In genomic region chr6:52173648-52174047, GRCm38 (mm10) we compare ENCODE assay signal across 13 mouse cellular contexts. TPM values are rescaled to one million over a fixed set of nuclear protein-coding genes. Genes with fewer than 3 reads are reported as not detected.
A peak's percentile ranks its signal among the peaks of the same experiment; 100 is the strongest.
DNase-seq lines count a peak whose midpoint lies in the region; ATAC-seq and TF ChIP-seq lines count a peak whose summit lies in the region.
"Had no signal": no experiment of that assay in that cellular context is flagged by ENCODE, and none has a peak within 500 bp of the region (broad histone marks: within the 10 kb centered on the region; RNA-seq: fewer than 3 reads in every experiment).

No protein-coding gene starts in this region.

- peak overlapping the region; percentile 85 for H3K27ac ChIP-seq in kidney, postnatal 0 days
- H3K27ac ChIP-seq in kidney, adult 2 months (ENCODE audit: insufficient read depth, low read depth, low read length), result no peak overlapping the region
- no peak overlapping the region for H3K27ac ChIP-seq in hindbrain, postnatal 0 days
- H3K27ac ChIP-seq in neural tube, embryonic 14.5 days (ENCODE audit: low read depth, low read length), result peak overlapping the region; percentile 93; the same call in 1 of the 2 replicates
- H3K27ac ChIP-seq in forebrain, embryonic 11.5 days (ENCODE audit: low read depth, low read length), result no peak overlapping the region
- H3K27ac ChIP-seq: forebrain, embryonic 12.5 days; midbrain, embryonic 13.5 days had no signal

- no peaks in the 10 kb centered on the region for H3K9me3 ChIP-seq in kidney, postnatal 0 days (replicated peaks; ENCODE audit: low read length)
- no peaks in the 10 kb centered on the region for H3K9me3 ChIP-seq in hindbrain, postnatal 0 days (ENCODE audit: low read length)
- no peaks in the 10 kb centered on the region for H3K9me3 ChIP-seq in neural tube, embryonic 14.5 days (ENCODE audit: control insufficient read depth, low read length)
- no peaks in the 10 kb centered on the region for H3K9me3 ChIP-seq in forebrain, embryonic 11.5 days (ENCODE audit: control insufficient read depth, low read length)
- H3K9me3 ChIP-seq: forebrain, embryonic 12.5 days; midbrain, embryonic 13.5 days had no signal

- no peak overlapping the region for H3K9ac ChIP-seq in kidney, postnatal 0 days (ENCODE audit: low read depth, low read length)
- H3K9ac ChIP-seq in hindbrain, postnatal 0 days (replicated peaks; ENCODE audit: low read length), result no peak overlapping the region
- H3K9ac ChIP-seq in neural tube, embryonic 14.5 days (replicated peaks; ENCODE audit: low read depth, low read length), result no peak overlapping the region
- H3K9ac ChIP-seq in forebrain, embryonic 11.5 days (ENCODE audit: low read length), result no peak overlapping the region
- H3K9ac ChIP-seq: forebrain, embryonic 12.5 days; midbrain, embryonic 13.5 days had no signal

- H3K4me2 ChIP-seq in kidney, postnatal 0 days (ENCODE audit: low read length), result peak overlapping the region; percentile 67; the same call in 1 of the 2 replicates
- H3K4me2 ChIP-seq in hindbrain, postnatal 0 days (ENCODE audit: low read depth, low read length), result peak overlapping the region; percentile 58
- H3K4me2 ChIP-seq in neural tube, embryonic 14.5 days (ENCODE audit: low read depth, low read length), result peak overlapping the region; percentile 25; the same call in 1 of the 2 replicates
- H3K4me2 ChIP-seq in forebrain, embryonic 11.5 days (ENCODE audit: low read depth, low read length, severe bottlenecking), result no peak overlapping the region
- H3K4me2 ChIP-seq: forebrain, embryonic 12.5 days; midbrain, embryonic 13.5 days had no signal

- H3K36me3 ChIP-seq in kidney, postnatal 0 days (ENCODE audit: insufficient read depth, low read length), result no peaks in the 10 kb centered on the region
- H3K36me3 ChIP-seq in kidney, adult 2 months (ENCODE audit: control insufficient read depth, insufficient read depth, low read length), result no peaks in the 10 kb centered on the region
- H3K36me3 ChIP-seq in hindbrain, postnatal 0 days (ENCODE audit: insufficient read depth, low read length), result no peaks in the 10 kb centered on the region
- peaks cover 4% of the 10 kb centered on the region; the same call in 1 of the 2 replicates for H3K36me3 ChIP-seq in neural tube, embryonic 14.5 days (ENCODE audit: control insufficient read depth, insufficient read depth, low read length)
- no peaks in the 10 kb centered on the region for H3K36me3 ChIP-seq in forebrain, embryonic 11.5 days (ENCODE audit: control insufficient read depth, insufficient read depth, low read length)
- H3K36me3 ChIP-seq: forebrain, embryonic 12.5 days; midbrain, embryonic 13.5 days had no signal

- no peak for TF ChIP-seq CTCF in kidney, postnatal 0 days (IDR thresholded peaks at IDR 0.05; ENCODE audit: low read depth)
- TF ChIP-seq CTCF in kidney, adult 2 months (conservative IDR thresholded peaks at IDR 0.05; ENCODE audit: insufficient read depth, insufficient read length, low read depth, low read length), result no peak
- TF ChIP-seq CTCF in hindbrain, postnatal 0 days (IDR thresholded peaks at IDR 0.05; ENCODE audit: low read depth), result no peak

- no peaks in the 10 kb centered on the region for H3K27me3 ChIP-seq in kidney, postnatal 0 days (ENCODE audit: insufficient read depth, low read length)
- no peaks in the 10 kb centered on the region for H3K27me3 ChIP-seq in kidney, adult 2 months (replicated peaks; ENCODE audit: control insufficient read depth, insufficient read depth, low read length)
- peaks cover 56% of the 10 kb centered on the region for H3K27me3 ChIP-seq in hindbrain, postnatal 0 days (ENCODE audit: insufficient read depth, low read length)
- no peaks in the 10 kb centered on the region for H3K27me3 ChIP-seq in neural tube, embryonic 14.5 days (ENCODE audit: control insufficient read depth, insufficient read depth, low read length)
- peaks cover 96% of the 10 kb centered on the region for H3K27me3 ChIP-seq in forebrain, embryonic 11.5 days (ENCODE audit: control insufficient read depth, insufficient read depth, low read length)

- peak; percentile 74 for DNase-seq in embryo, embryonic 10 days (ENCODE audit: low spot score)
- DNase-seq in embryo, embryonic 9.5 days (ENCODE audit: extremely low spot score), result no peak
- DNase-seq in kidney, postnatal 0 days (ENCODE audit: low spot score), result no peak
- no peak for DNase-seq in kidney, adult 2 months
- no peak for DNase-seq in hindbrain, postnatal 0 days (ENCODE audit: low spot score)
- no peak for DNase-seq in forebrain, embryonic 11.5 days (ENCODE audit: low spot score)
- DNase-seq: gastrocnemius, adult 2 months; lung, adult 18-20 months had no signal

- TF ChIP-seq POLR2A in kidney, adult 2 months (IDR thresholded peaks at IDR 0.05; ENCODE audit: low read depth, low read length), result no peak

- no peak overlapping the region for H3K4me3 ChIP-seq in kidney, postnatal 0 days (replicated peaks; ENCODE audit: low read depth, low read length)
- no peak overlapping the region for H3K4me3 ChIP-seq in kidney, adult 2 months (ENCODE audit: insufficient read depth, low read depth, low read length)
- H3K4me3 ChIP-seq in hindbrain, postnatal 0 days (ENCODE audit: low read length), result peak overlapping the region; percentile 41
- H3K4me3 ChIP-seq in neural tube, embryonic 14.5 days (ENCODE audit: low read depth, low read length), result peak overlapping the region; percentile 4; the same call in 1 of the 2 replicates
- H3K4me3 ChIP-seq in forebrain, embryonic 11.5 days (ENCODE audit: low read depth, low read length), result no peak overlapping the region
- H3K4me3 ChIP-seq: forebrain, embryonic 12.5 days; midbrain, embryonic 13.5 days had no signal

- ATAC-seq in kidney, postnatal 0 days (replicated peaks; ENCODE audit: low FRiP score, low read depth), result no peak
- ATAC-seq in hindbrain, postnatal 0 days, result no peak
- ATAC-seq in neural tube, embryonic 14.5 days (ENCODE audit: low read depth), result no peak
- ATAC-seq in forebrain, embryonic 11.5 days (replicated peaks; ENCODE audit: low FRiP score), result no peak
- no peak for ATAC-seq in erythroid progenitor cell, adult 5-6 weeks (replicated peaks; ENCODE audit: low FRiP score, poor library complexity, severe bottlenecking)
- ATAC-seq: inflammation-experienced regulatory T-cells, adult 6 months; midbrain, embryonic 13.5 days had no signal

- WGBS in kidney, postnatal 0 days, result 4% methylated on average over 4 of the region's 4 CpGs
- WGBS in kidney, adult 2 months, result 33% methylated on average over 4 of the region's 4 CpGs
- WGBS in hindbrain, postnatal 0 days, result 6% methylated on average over 4 of the region's 4 CpGs
- WGBS in neural tube, embryonic 14.5 days, result 4% methylated on average over 4 of the region's 4 CpGs
- 4% methylated on average over 4 of the region's 4 CpGs for WGBS in forebrain, embryonic 11.5 days

- peaks cover 35% of the 10 kb centered on the region for H3K4me1 ChIP-seq in kidney, postnatal 0 days (replicated peaks; ENCODE audit: insufficient read depth, low read length)
- peaks cover 20% of the 10 kb centered on the region; the same call in 1 of the 2 replicates for H3K4me1 ChIP-seq in kidney, adult 2 months (ENCODE audit: control insufficient read depth, insufficient read depth, low read length)
- peaks cover 10% of the 10 kb centered on the region; the same call in 1 of the 2 replicates for H3K4me1 ChIP-seq in hindbrain, postnatal 0 days (ENCODE audit: insufficient read depth, low read length)
- peaks cover 83% of the 10 kb centered on the region for H3K4me1 ChIP-seq in neural tube, embryonic 14.5 days (ENCODE audit: control insufficient read depth, insufficient read depth, low read length)
- 0 out of 2 replicates have a peak, but pooled peaks cover 3% of the 10 kb centered on the region for H3K4me1 ChIP-seq in forebrain, embryonic 11.5 days (replicated peaks; ENCODE audit: control insufficient read depth, insufficient read depth, low read length)

RNA-seq across cellular contexts. Expression of gene 5730596B20Rik, which starts 3.6 kb away (rescaled TPM):
- 1.3 TPM in 2 replicates for polyA plus RNA-seq in kidney, postnatal 0 days (2015; fragmentation: Nextera tagmentation; extraction: Ambion mirVana)
- polyA plus RNA-seq in kidney, adult 2 months (2012; rRNA removed), result 0.19 and 0.22 TPM in 2 replicates
- 1.1 and 1.2 TPM in 2 replicates for total RNA-seq in hindbrain, postnatal 0 days (2014; rRNA removed)
- polyA plus RNA-seq in hindbrain, postnatal 0 days (2015; fragmentation: Nextera tagmentation; extraction: Ambion mirVana), result 1.3 and 1.5 TPM in 2 replicates
- 1.8 and 2.2 TPM in 2 replicates for polyA plus RNA-seq in neural tube, embryonic 14.5 days (2014; fragmentation: Nextera tagmentation; extraction: Ambion mirVana)
- polyA plus RNA-seq in forebrain, embryonic 11.5 days (2014; fragmentation: Nextera tagmentation; extraction: Ambion mirVana), result not detected in 2 replicates
- not detected in 2 replicates for total RNA-seq in erythroid progenitor cell, adult 5-6 weeks (2015; ENCODE audit: low replicate concordance)
- total RNA-seq in erythroid progenitor cell, adult 5-6 weeks (2017; ENCODE audit: low replicate concordance), result not detected in 2 replicates
- polyA plus RNA-seq: forebrain, embryonic 12.5 days; inflammation-experienced regulatory T-cells, adult 6 months; midbrain, embryonic 13.5 days had no signal

RNA-seq across cellular contexts. Expression of gene Hoxa2, which starts 9.0 kb away (rescaled TPM):
- polyA plus RNA-seq in kidney, postnatal 0 days (2015; fragmentation: Nextera tagmentation; extraction: Ambion mirVana), result 2.3 and 2.4 TPM in 2 replicates
- 1.3 and 1.6 TPM in 2 replicates for polyA plus RNA-seq in kidney, adult 2 months (2012; rRNA removed)
- 20.3 and 24.3 TPM in 2 replicates for total RNA-seq in hindbrain, postnatal 0 days (2014; rRNA removed)
- polyA plus RNA-seq in hindbrain, postnatal 0 days (2015; fragmentation: Nextera tagmentation; extraction: Ambion mirVana), result 16.3 and 16.5 TPM in 2 replicates
- polyA plus RNA-seq in neural tube, embryonic 14.5 days (2014; fragmentation: Nextera tagmentation; extraction: Ambion mirVana), result 7.0 and 8.8 TPM in 2 replicates
- polyA plus RNA-seq in forebrain, embryonic 11.5 days (2014; fragmentation: Nextera tagmentation; extraction: Ambion mirVana), result not detected in 2 replicates
- total RNA-seq in erythroid progenitor cell, adult 5-6 weeks (2015; ENCODE audit: low replicate concordance), result not detected in 2 replicates
- total RNA-seq in erythroid progenitor cell, adult 5-6 weeks (2017; ENCODE audit: low replicate concordance), result not detected in 2 replicates
- polyA plus RNA-seq: forebrain, embryonic 12.5 days; inflammation-experienced regulatory T-cells, adult 6 months; midbrain, embryonic 13.5 days had no signal

RNA-seq across cellular contexts. Expression of gene Hoxa1, which starts 15.5 kb away (rescaled TPM):
- 0.33 and 0.64 TPM in 2 replicates for polyA plus RNA-seq in kidney, postnatal 0 days (2015; fragmentation: Nextera tagmentation; extraction: Ambion mirVana)
- polyA plus RNA-seq in kidney, adult 2 months (2012; rRNA removed), result 1.2 and 1.3 TPM in 2 replicates
- total RNA-seq in hindbrain, postnatal 0 days (2014; rRNA removed), result 1.1 and 3.7 TPM in 2 replicates
- 1.1 and 1.2 TPM in 2 replicates for polyA plus RNA-seq in hindbrain, postnatal 0 days (2015; fragmentation: Nextera tagmentation; extraction: Ambion mirVana)
- polyA plus RNA-seq in neural tube, embryonic 14.5 days (2014; fragmentation: Nextera tagmentation; extraction: Ambion mirVana), result 0.76 and 0.92 TPM in 2 replicates
- polyA plus RNA-seq in forebrain, embryonic 11.5 days (2014; fragmentation: Nextera tagmentation; extraction: Ambion mirVana), result 0.43 TPM in 1 of 2 replicates, not detected in the other
- total RNA-seq in erythroid progenitor cell, adult 5-6 weeks (2015; ENCODE audit: low replicate concordance), result not detected in 2 replicates
- not detected in 2 replicates for total RNA-seq in erythroid progenitor cell, adult 5-6 weeks (2017; ENCODE audit: low replicate concordance)
- polyA plus RNA-seq: inflammation-experienced regulatory T-cells, adult 6 months had no signal

RNA-seq across cellular contexts. Expression of gene Hoxa4, which starts 17.9 kb away (rescaled TPM):
- polyA plus RNA-seq in kidney, postnatal 0 days (2015; fragmentation: Nextera tagmentation; extraction: Ambion mirVana), result 1.6 and 2.2 TPM in 2 replicates
- polyA plus RNA-seq in kidney, adult 2 months (2012; rRNA removed), result 2.8 TPM in 2 replicates
- 4.8 and 7.3 TPM in 2 replicates for total RNA-seq in hindbrain, postnatal 0 days (2014; rRNA removed)
- polyA plus RNA-seq in hindbrain, postnatal 0 days (2015; fragmentation: Nextera tagmentation; extraction: Ambion mirVana), result 10.5 and 12.0 TPM in 2 replicates
- 1.6 and 2.7 TPM in 2 replicates for polyA plus RNA-seq in neural tube, embryonic 14.5 days (2014; fragmentation: Nextera tagmentation; extraction: Ambion mirVana)
- not detected in 2 replicates for polyA plus RNA-seq in forebrain, embryonic 11.5 days (2014; fragmentation: Nextera tagmentation; extraction: Ambion mirVana)
- total RNA-seq in erythroid progenitor cell, adult 5-6 weeks (2015; ENCODE audit: low replicate concordance), result not detected in 2 replicates
- not detected in 2 replicates for total RNA-seq in erythroid progenitor cell, adult 5-6 weeks (2017; ENCODE audit: low replicate concordance)
- polyA plus RNA-seq: forebrain, embryonic 12.5 days; inflammation-experienced regulatory T-cells, adult 6 months; midbrain, embryonic 13.5 days had no signal

RNA-seq across cellular contexts. Expression of gene Hoxa5, which starts 30.7 kb away (rescaled TPM):
- polyA plus RNA-seq in kidney, postnatal 0 days (2015; fragmentation: Nextera tagmentation; extraction: Ambion mirVana), result 9.7 and 10.4 TPM in 2 replicates
- 6.9 and 8.1 TPM in 2 replicates for polyA plus RNA-seq in kidney, adult 2 months (2012; rRNA removed)
- total RNA-seq in hindbrain, postnatal 0 days (2014; rRNA removed), result 99.2 and 108 TPM in 2 replicates
- 81.7 and 89.4 TPM in 2 replicates for polyA plus RNA-seq in hindbrain, postnatal 0 days (2015; fragmentation: Nextera tagmentation; extraction: Ambion mirVana)
- polyA plus RNA-seq in neural tube, embryonic 14.5 days (2014; fragmentation: Nextera tagmentation; extraction: Ambion mirVana), result 20.9 and 30.6 TPM in 2 replicates
- polyA plus RNA-seq in forebrain, embryonic 11.5 days (2014; fragmentation: Nextera tagmentation; extraction: Ambion mirVana), result not detected in 2 replicates
- total RNA-seq in erythroid progenitor cell, adult 5-6 weeks (2015; ENCODE audit: low replicate concordance), result not detected in 2 replicates
- total RNA-seq in erythroid progenitor cell, adult 5-6 weeks (2017; ENCODE audit: low replicate concordance), result not detected in 2 replicates
- polyA plus RNA-seq: forebrain, embryonic 12.5 days; inflammation-experienced regulatory T-cells, adult 6 months had no signal

Comparison
In these comparisons a context has a peak if more than half of its experiments do, and no peak if none do; other contexts are left out.
1. H3K27ac ChIP-seq: peak in kidney, postnatal 0 days (single experiment) and neural tube, embryonic 14.5 days (single experiment); none in kidney, adult 2 months (single experiment), hindbrain, postnatal 0 days (single experiment) and forebrain, embryonic 11.5 days (single experiment).
2. H3K4me3 ChIP-seq: peak in hindbrain, postnatal 0 days (single experiment) and neural tube, embryonic 14.5 days (single experiment); none in kidney, postnatal 0 days (single experiment), kidney, adult 2 months (single experiment) and forebrain, embryonic 11.5 days (single experiment).